Mouse (Mus musculus) frontal cortex, postnatal 36 days (tissue): ENCODE results near the gene L3mbtl3.

Experiments used
- DNase-seq, 2 experiments: peaks; one replicate each; pipeline ENCODE4 v3.0.0; 2022; ENCODE audit warnings: low spot score in 2 of 2

L3mbtl3 gene

GRCm38 (mm10) chr10:26239090-26239489 lies 136.7 kb downstream of the L3mbtl3 start:
- DNase-seq: no peak

DNA sequence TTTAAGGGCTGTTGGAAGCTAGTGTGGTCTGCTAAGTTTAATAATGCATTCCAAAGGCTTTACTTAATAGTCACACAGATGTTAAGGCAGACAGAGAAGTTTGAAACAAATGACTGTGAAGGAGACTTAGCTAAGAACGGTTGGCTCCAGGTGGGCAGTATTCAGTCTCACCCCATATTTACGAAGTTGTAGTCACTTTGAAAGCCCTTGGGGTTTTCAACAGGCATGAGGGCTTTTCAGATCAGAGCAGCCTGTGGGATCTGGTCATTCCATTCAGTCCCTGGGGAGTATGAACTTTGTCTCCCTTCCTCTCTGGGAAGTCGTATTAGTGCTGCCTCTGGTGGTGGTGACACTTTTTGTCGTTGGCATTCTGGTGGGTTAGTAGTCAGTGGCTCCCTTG lies 137.2 kb downstream of the L3mbtl3 start:
- no peak for DNase-seq

DNA sequence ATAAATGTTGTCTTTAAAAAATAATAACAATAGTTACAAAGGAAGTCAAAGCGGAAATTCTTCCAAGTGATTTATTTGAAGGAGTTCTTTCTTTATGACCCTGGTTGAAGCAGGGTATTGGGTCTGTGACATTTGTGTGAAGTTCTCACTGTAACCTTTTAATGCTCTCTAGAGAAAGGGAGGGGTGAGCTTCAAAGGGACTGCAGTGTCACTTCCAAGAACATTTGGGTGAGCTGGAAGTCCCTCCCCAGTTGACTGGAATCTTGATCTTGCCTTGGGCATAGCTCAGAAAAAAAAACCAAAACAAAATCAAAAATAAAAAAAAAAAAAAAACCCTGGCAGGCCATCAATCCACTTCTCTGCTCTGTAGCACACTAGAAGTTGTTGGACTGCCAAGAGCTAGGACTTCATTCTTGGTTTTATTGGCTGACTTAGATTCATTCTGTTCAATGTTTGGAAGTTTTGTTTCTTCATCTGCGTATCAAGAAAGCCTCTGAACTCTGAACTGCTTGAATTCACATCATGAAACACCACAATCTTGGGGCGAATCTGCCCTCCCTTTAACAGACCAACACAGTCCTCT lies 143.6 kb downstream of the L3mbtl3 start:
- DNase-seq: no peak

GRCm38 (mm10) chr10:26229488-26229887 lies 146.3 kb downstream of the L3mbtl3 start, which contains the start of gene Samd3:
TSS of gene Samd3 (plus strand) at chr10:26229707.
- no peak for DNase-seq

GRCm38 (mm10) chr10:26228187-26228586 lies 147.6 kb downstream of the L3mbtl3 start:
- no peak for DNase-seq

DNA sequence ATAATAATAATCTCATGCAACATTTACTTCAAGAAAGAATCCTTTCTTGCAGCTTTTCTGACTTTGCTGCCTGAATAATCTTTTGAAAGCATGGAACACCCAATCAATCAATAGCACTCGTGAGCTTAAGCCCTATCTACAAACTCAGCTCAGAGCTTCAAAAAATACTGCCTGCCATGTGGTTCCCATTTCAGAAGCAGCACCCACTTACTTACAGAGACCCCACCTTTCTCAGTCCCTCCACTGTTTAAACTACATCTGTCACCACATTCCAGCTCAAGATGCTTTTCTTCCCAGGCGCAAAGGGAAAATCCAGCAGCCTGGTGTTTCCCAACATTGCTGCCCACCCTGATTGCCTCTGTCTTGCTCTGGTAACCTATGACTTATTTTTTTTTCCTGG lies 149.0 kb downstream of the L3mbtl3 start:
- DNase-seq: no peak

DNA sequence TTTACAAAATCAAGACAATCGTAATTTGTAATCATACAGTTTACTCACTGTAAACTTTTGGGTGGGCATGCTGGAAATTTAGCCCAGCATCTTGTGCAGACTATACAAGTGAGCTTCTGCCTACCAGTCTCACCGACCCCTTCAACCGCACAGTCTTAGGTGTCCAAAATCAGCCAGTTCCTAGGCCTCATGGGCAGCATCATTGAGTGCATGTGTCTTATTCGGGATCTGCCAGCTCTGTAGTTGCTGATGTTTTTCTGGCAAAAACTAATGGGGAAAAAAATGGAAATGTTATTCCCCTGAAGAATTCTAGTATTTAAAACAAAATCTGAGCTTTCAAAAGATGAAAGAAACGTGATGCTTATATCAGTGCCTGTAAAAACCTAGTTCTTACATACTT lies 149.5 kb downstream of the L3mbtl3 start:
- no peak for DNase-seq
